Mouse (Mus musculus) naive thymus-derived CD4-positive, alpha-beta T cell, adult 2 months (primary cell): ENCODE measurements around the gene Spock2.
A peak's percentile ranks its signal among the peaks of the same experiment; 100 is the strongest.

Experiments used
- DNase-seq: peaks from one replicate; pipeline ENCODE4 v3.0.0-alpha.2; 2011; ENCODE audit warnings: low read depth

The Spock2 gene

GRCm38 (mm10) chr10:60106146-60106530 is at the start of gene Spock2:
Gene Spock2 (plus strand): TSS chr10:60106219.
- DNase-seq: peak; percentile 45

- DNase-seq: no peak
These were observed 43.8 kb upstream of the Spock2 start for GRCm38 (mm10) chr10:60062173-60062572.

GRCm38 (mm10) chr10:60062931-60063330 is 43.1 kb upstream of the Spock2 start:
- no peak for DNase-seq

GRCm38 (mm10) chr10:60066524-60066923 is 39.5 kb upstream of the Spock2 start:
- DNase-seq: peak; percentile 71

GRCm38 (mm10) chr10:60075159-60075558 is 30.9 kb upstream of the Spock2 start:
- DNase-seq: no peak

- no peak for DNase-seq
These were observed 28.8 kb upstream of the Spock2 start for GRCm38 (mm10) chr10:60077226-60077625.

GRCm38 (mm10) chr10:60077736-60078560 is 28.1 kb upstream of the Spock2 start:
- DNase-seq: no peak

GRCm38 (mm10) chr10:60078561-60078917 is 27.5 kb upstream of the Spock2 start:
- no peak for DNase-seq

- DNase-seq: peak; percentile 18
These were observed 25.8 kb upstream of the Spock2 start for GRCm38 (mm10) chr10:60080171-60080570.

- DNase-seq: no peak
These were observed 25.4 kb upstream of the Spock2 start for GRCm38 (mm10) chr10:60080601-60080981.

- peak; percentile 71 for DNase-seq
These were observed 24.8 kb upstream of the Spock2 start for GRCm38 (mm10) chr10:60080982-60081825.

- DNase-seq: peak; percentile 30
These were observed 24.1 kb upstream of the Spock2 start for GRCm38 (mm10) chr10:60081905-60082304.

GRCm38 (mm10) chr10:60084065-60084464 is 22.0 kb upstream of the Spock2 start:
- no peak for DNase-seq

GRCm38 (mm10) chr10:60092311-60092710 is 13.7 kb upstream of the Spock2 start:
- DNase-seq: no peak

GRCm38 (mm10) chr10:60093751-60094150 is 12.3 kb upstream of the Spock2 start:
- no peak for DNase-seq

- no peak for DNase-seq
These were observed 10.5 kb upstream of the Spock2 start for GRCm38 (mm10) chr10:60095558-60095957.

- DNase-seq: no peak
These were observed 9.7 kb upstream of the Spock2 start for GRCm38 (mm10) chr10:60096302-60096701.

- DNase-seq: no peak
These were observed 8.9 kb upstream of the Spock2 start for GRCm38 (mm10) chr10:60097146-60097545.

GRCm38 (mm10) chr10:60097774-60098173 is 8.2 kb upstream of the Spock2 start:
- no peak for DNase-seq

GRCm38 (mm10) chr10:60105391-60106145 is 451 bp upstream of the Spock2 start:
- no peak for DNase-seq

GRCm38 (mm10) chr10:60106531-60107186 is 640 bp downstream of the Spock2 start:
- peak; percentile 39 for DNase-seq

GRCm38 (mm10) chr10:60107448-60107847 is 1.4 kb downstream of the Spock2 start:
- DNase-seq: peak; percentile 12
